Mouse (Mus musculus): Measurements from ENCODE around the gene Lrrc7. TPM values are rescaled to one million over a fixed set of nuclear protein-coding genes. Genes with fewer than 3 reads are reported as not detected.
"Not testable (repeated sequence)": the region's sequence is repeated elsewhere in the genome, so short reads cannot be mapped to it uniquely, and the experiment has no call there.

The Lrrc7 gene
- polyA plus RNA-seq, 1 experiment from 2014 or later: 0.10 TPM

GRCm38 (mm10) chr3:158105260-158105659, 456.8 kb downstream of the Lrrc7 start:
- TF ChIP-seq CTCF (IDR thresholded peaks at IDR 0.05; ENCODE audit: low read depth): no peak
- Histone ChIP-seq H3K9ac (ENCODE audit: low read depth, low read length) (no peak overlapping the region), H3K4me2 (replicated peaks; ENCODE audit: low read depth) (no peak overlapping the region), H3K36me3 (ENCODE audit: control insufficient read depth, insufficient read depth) (no peaks in the 10 kb centered on the region), H3K27me3 (replicated peaks; ENCODE audit: control insufficient read depth, insufficient read depth, low read length) (no peaks in the 10 kb centered on the region), H3K4me1 (replicated peaks; ENCODE audit: control insufficient read depth, insufficient read depth, low read length) (no peaks in the 10 kb centered on the region), H3K4me3 (ENCODE audit: low read depth, low read length) (no peak overlapping the region), H3K9me3 (ENCODE audit: control insufficient read depth) (no peaks in the 10 kb centered on the region), H3K27ac (ENCODE audit: low read depth, low read length) (no peak overlapping the region)
- ATAC-seq: no peak
- WGBS: 85% methylated on average over 1 of the region's 1 CpGs

GRCm38 (mm10) chr3:158103467-158103866, 458.6 kb downstream of the Lrrc7 start:
- no peak overlapping the region for H3K27ac ChIP-seq (ENCODE audit: low read depth, low read length)
- H3K27me3 ChIP-seq (replicated peaks; ENCODE audit: control insufficient read depth, insufficient read depth, low read length): no peaks in the 10 kb centered on the region
- H3K4me3 ChIP-seq (ENCODE audit: low read depth, low read length): no peak overlapping the region
- ATAC-seq: no peak
- no peak overlapping the region for H3K9ac ChIP-seq (ENCODE audit: low read depth, low read length)
- no peaks in the 10 kb centered on the region for H3K4me1 ChIP-seq (replicated peaks; ENCODE audit: control insufficient read depth, insufficient read depth, low read length)
- WGBS: 58% methylated on average over 2 of the region's 2 CpGs
- H3K4me2 ChIP-seq (replicated peaks; ENCODE audit: low read depth): no peak overlapping the region
- H3K36me3 ChIP-seq (ENCODE audit: control insufficient read depth, insufficient read depth): no peaks in the 10 kb centered on the region
- no peak for TF ChIP-seq CTCF (IDR thresholded peaks at IDR 0.05; ENCODE audit: low read depth)
- H3K9me3 ChIP-seq (ENCODE audit: control insufficient read depth): no peaks in the 10 kb centered on the region

DNA sequence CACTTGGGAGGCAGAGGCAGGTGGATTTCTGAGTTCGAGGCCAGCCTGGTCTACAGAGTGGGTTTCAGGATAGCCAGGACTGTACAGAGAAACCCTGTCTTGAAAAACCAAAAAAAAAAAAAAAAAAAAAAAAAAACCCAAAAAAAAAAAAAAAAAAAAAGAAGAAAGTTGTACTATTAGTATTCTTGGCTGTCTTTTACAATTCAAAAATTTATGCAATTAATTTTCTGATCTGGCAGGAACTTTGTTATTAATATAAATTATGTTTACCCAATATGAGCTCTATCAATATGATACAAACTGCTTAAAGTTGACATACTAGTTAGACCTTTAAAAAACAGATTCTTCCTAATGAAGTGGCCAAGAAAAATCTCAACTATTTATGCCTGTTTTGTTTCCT, 459.5 kb downstream of the Lrrc7 start:
- not testable (repeated sequence) for H3K36me3 ChIP-seq (ENCODE audit: control insufficient read depth, insufficient read depth); ATAC-seq; H3K4me1 ChIP-seq (replicated peaks; ENCODE audit: control insufficient read depth, insufficient read depth, low read length)

DNA sequence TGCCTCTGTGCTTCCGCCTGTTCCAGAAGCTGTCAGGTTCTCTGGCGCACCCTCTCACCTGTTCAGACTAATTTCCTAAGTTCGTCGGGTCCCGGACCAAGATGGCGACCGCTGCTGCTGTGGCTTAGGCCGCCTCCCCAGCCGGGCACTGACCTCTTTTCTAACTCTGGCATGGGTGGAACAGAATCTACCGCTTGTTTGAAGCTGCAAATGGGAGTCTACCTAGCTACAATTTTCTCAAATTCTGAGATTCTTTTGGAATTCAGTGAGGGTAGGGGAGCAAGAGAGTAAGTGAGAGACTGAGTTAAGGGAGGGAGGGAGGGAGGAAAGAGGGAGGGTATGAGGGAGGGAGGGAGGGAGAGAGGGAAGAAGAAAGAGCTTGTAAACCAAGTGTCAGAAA, 460.0 kb downstream of the Lrrc7 start:
- H3K4me1 ChIP-seq (replicated peaks; ENCODE audit: control insufficient read depth, insufficient read depth, low read length); H3K9ac ChIP-seq (ENCODE audit: low read depth, low read length); H3K36me3 ChIP-seq (ENCODE audit: control insufficient read depth, insufficient read depth); H3K4me3 ChIP-seq (ENCODE audit: low read depth, low read length); ATAC-seq; H3K9me3 ChIP-seq (ENCODE audit: control insufficient read depth); H3K27me3 ChIP-seq (replicated peaks; ENCODE audit: control insufficient read depth, insufficient read depth, low read length); H3K4me2 ChIP-seq (replicated peaks; ENCODE audit: low read depth); H3K27ac ChIP-seq (ENCODE audit: low read depth, low read length): not testable (repeated sequence)
- 86% methylated on average over 8 of the region's 10 CpGs for WGBS

More for the DNA sequence above, 459.5 kb downstream of the Lrrc7 start:
- 87% methylated on average over 1 of the region's 1 CpGs for WGBS
- H3K4me2 ChIP-seq (replicated peaks; ENCODE audit: low read depth); H3K9me3 ChIP-seq (ENCODE audit: control insufficient read depth); H3K9ac ChIP-seq (ENCODE audit: low read depth, low read length); H3K4me3 ChIP-seq (ENCODE audit: low read depth, low read length); H3K27ac ChIP-seq (ENCODE audit: low read depth, low read length); H3K27me3 ChIP-seq (replicated peaks; ENCODE audit: control insufficient read depth, insufficient read depth, low read length): not testable (repeated sequence)

DNA sequence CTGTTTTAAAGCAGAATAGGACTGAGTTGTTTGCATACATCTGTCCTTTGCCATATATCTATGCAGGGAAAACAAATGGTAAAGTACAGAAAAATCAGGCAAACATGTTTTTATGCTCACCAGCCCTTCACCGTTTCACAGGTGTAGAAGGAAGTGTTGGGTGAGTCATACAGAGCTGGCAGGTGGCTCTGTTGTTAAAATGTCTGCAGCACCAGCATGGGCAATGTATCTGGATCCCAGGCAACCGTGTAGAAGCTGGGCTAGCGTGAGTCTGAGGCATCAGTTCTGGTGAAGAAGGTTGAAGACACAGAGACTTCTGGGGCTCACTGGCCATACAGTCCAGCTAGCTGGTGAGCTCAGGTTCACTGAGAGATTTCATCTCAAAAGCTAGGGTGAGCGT, 468.1 kb downstream of the Lrrc7 start:
- Histone ChIP-seq H3K4me3 (ENCODE audit: low read depth, low read length) (no peak overlapping the region), H3K9me3 (ENCODE audit: control insufficient read depth) (no peaks in the 10 kb centered on the region), H3K4me1 (replicated peaks; ENCODE audit: control insufficient read depth, insufficient read depth, low read length) (no peaks in the 10 kb centered on the region), H3K27ac (ENCODE audit: low read depth, low read length) (no peak overlapping the region), H3K36me3 (ENCODE audit: control insufficient read depth, insufficient read depth) (no peaks in the 10 kb centered on the region), H3K9ac (ENCODE audit: low read depth, low read length) (no peak overlapping the region), H3K4me2 (replicated peaks; ENCODE audit: low read depth) (no peak overlapping the region), H3K27me3 (replicated peaks; ENCODE audit: control insufficient read depth, insufficient read depth, low read length) (no peaks in the 10 kb centered on the region)
- no peak for TF ChIP-seq CTCF (IDR thresholded peaks at IDR 0.05; ENCODE audit: low read depth)
- ATAC-seq: no peak
- WGBS: 78% methylated on average over 4 of the region's 4 CpGs

GRCm38 (mm10) chr3:158091601-158092000, 470.4 kb downstream of the Lrrc7 start:
- 69% methylated on average over 3 of the region's 3 CpGs for WGBS
- Histone ChIP-seq H3K36me3 (ENCODE audit: control insufficient read depth, insufficient read depth) (no peaks in the 10 kb centered on the region), H3K27me3 (replicated peaks; ENCODE audit: control insufficient read depth, insufficient read depth, low read length) (no peaks in the 10 kb centered on the region), H3K9ac (ENCODE audit: low read depth, low read length) (no peak overlapping the region), H3K4me1 (replicated peaks; ENCODE audit: control insufficient read depth, insufficient read depth, low read length) (no peaks in the 10 kb centered on the region), H3K4me2 (replicated peaks; ENCODE audit: low read depth) (no peak overlapping the region), H3K9me3 (ENCODE audit: control insufficient read depth) (no peaks in the 10 kb centered on the region), H3K27ac (ENCODE audit: low read depth, low read length) (no peak overlapping the region), H3K4me3 (ENCODE audit: low read depth, low read length) (no peak overlapping the region)
- no peak for ATAC-seq
- TF ChIP-seq CTCF (IDR thresholded peaks at IDR 0.05; ENCODE audit: low read depth): no peak

DNA sequence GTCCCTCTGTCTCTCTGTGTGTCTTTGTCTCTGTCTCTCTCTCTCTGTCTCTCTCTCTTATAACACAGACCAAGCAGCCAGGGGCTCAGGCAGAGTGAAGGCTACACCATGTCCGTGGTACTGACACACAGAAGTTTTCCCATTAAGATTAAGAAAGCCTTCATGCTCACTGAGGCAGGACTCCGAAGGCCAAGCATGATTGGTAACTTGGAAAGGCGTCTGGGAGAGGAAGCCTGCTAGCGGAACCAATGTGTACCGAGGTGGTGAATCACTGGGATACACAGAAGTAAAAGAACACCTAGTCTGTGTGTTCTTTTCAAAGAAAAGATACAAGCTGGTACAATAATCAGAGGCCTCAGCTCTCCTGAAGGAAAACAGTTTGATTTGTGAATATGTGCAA, 484.2 kb downstream of the Lrrc7 start:
- H3K27me3 ChIP-seq (replicated peaks; ENCODE audit: control insufficient read depth, insufficient read depth, low read length): no peaks in the 10 kb centered on the region
- H3K4me2 ChIP-seq (replicated peaks; ENCODE audit: low read depth): no peak overlapping the region
- no peak overlapping the region for H3K27ac ChIP-seq (ENCODE audit: low read depth, low read length)
- H3K9ac ChIP-seq (ENCODE audit: low read depth, low read length): no peak overlapping the region
- H3K4me3 ChIP-seq (ENCODE audit: low read depth, low read length): no peak overlapping the region
- TF ChIP-seq CTCF (IDR thresholded peaks at IDR 0.05; ENCODE audit: low read depth): no peak
- H3K36me3 ChIP-seq (ENCODE audit: control insufficient read depth, insufficient read depth): no peaks in the 10 kb centered on the region
- 69% methylated on average over 5 of the region's 5 CpGs for WGBS
- no peak for ATAC-seq
- no peaks in the 10 kb centered on the region for H3K4me1 ChIP-seq (replicated peaks; ENCODE audit: control insufficient read depth, insufficient read depth, low read length)
- no peaks in the 10 kb centered on the region for H3K9me3 ChIP-seq (ENCODE audit: control insufficient read depth)

Measured in intestine, postnatal 0 days (tissue).